Mouse (Mus musculus): ENCODE measurements around the gene Hba-a1.
"Not testable (repeated sequence)": the region's sequence is repeated elsewhere in the genome, so short reads cannot be mapped to it uniquely, and the experiment has no call there.

Gene Hba-a1

GRCm38 (mm10) chr11:32262674-32263415 lies 20.5 kb upstream of the Hba-a1 start:
- no peak for DNase-seq (ENCODE audit: low spot score)

GRCm38 (mm10) chr11:32265117-32265738 lies 18.1 kb upstream of the Hba-a1 start:
- DNase-seq (ENCODE audit: low spot score): no peak

GRCm38 (mm10) chr11:32266194-32266593 lies 17.1 kb upstream of the Hba-a1 start:
- DNase-seq (ENCODE audit: low spot score): no peak

- no peak for DNase-seq (ENCODE audit: low spot score)
These were observed 16.5 kb upstream of the Hba-a1 start for GRCm38 (mm10) chr11:32266776-32267175.

- DNase-seq (ENCODE audit: low spot score): peak; percentile 94
These were observed 16.0 kb upstream of the Hba-a1 start, which contains the start of gene Nprl3 for GRCm38 (mm10) chr11:32267188-32267884. TSS of gene Nprl3 (minus strand) at chr11:32267707.

GRCm38 (mm10) chr11:32267964-32268363 lies 15.3 kb upstream of the Hba-a1 start:
- no peak for DNase-seq (ENCODE audit: low spot score)

GRCm38 (mm10) chr11:32268952-32269351 lies 14.4 kb upstream of the Hba-a1 start:
- DNase-seq (ENCODE audit: low spot score): no peak

- no peak for DNase-seq (ENCODE audit: low spot score)
These were observed 12.1 kb upstream of the Hba-a1 start for GRCm38 (mm10) chr11:32271178-32271577.

- DNase-seq (ENCODE audit: low spot score): no peak
These were observed 7.0 kb upstream of the Hba-a1 start, which contains the start of gene Hba-x for GRCm38 (mm10) chr11:32276347-32276746. TSS of gene Hba-x (plus strand) at chr11:32276400.

- DNase-seq (ENCODE audit: low spot score): no peak
These were observed 5.4 kb upstream of the Hba-a1 start for GRCm38 (mm10) chr11:32277736-32278457.

GRCm38 (mm10) chr11:32278458-32278957 lies 4.8 kb upstream of the Hba-a1 start:
- DNase-seq (ENCODE audit: low spot score): no peak

- no peak for DNase-seq (ENCODE audit: low spot score)
These were observed 2.7 kb upstream of the Hba-a1 start for GRCm38 (mm10) chr11:32280646-32281045.

GRCm38 (mm10) chr11:32281416-32282144 lies 1.7 kb upstream of the Hba-a1 start:
- DNase-seq (ENCODE audit: low spot score): no peak

- DNase-seq (ENCODE audit: low spot score): not testable (repeated sequence)
These were observed 1.3 kb downstream of the Hba-a1 start for GRCm38 (mm10) chr11:32284582-32284981.

GRCm38 (mm10) chr11:32285031-32285775 lies 1.9 kb downstream of the Hba-a1 start:
- DNase-seq (ENCODE audit: low spot score): no peak

GRCm38 (mm10) chr11:32285887-32286286 lies 2.6 kb downstream of the Hba-a1 start:
- DNase-seq (ENCODE audit: low spot score): not testable (repeated sequence)

GRCm38 (mm10) chr11:32286695-32287492 lies 3.6 kb downstream of the Hba-a1 start, which contains the start of gene Hbq1b:
TSS of gene Hbq1b (plus strand) at chr11:32286965.
- DNase-seq (ENCODE audit: low spot score): peak; percentile 60

GRCm38 (mm10) chr11:32287493-32287825 lies 4.1 kb downstream of the Hba-a1 start:
- DNase-seq (ENCODE audit: low spot score): no peak

GRCm38 (mm10) chr11:32292819-32293218 lies 9.5 kb downstream of the Hba-a1 start:
- not testable (repeated sequence) for DNase-seq (ENCODE audit: low spot score)

- not testable (repeated sequence) for DNase-seq (ENCODE audit: low spot score)
These were observed 10.2 kb downstream of the Hba-a1 start for GRCm38 (mm10) chr11:32293479-32293878.

Measured in ovary, postnatal 10 days (tissue).